ENCODE assay signal across 11 mouse cellular contexts in genomic region chr13:111532178-111532948, GRCm38 (mm10). TPM values are rescaled to one million over a fixed set of nuclear protein-coding genes. Genes with fewer than 3 reads are reported as not detected.
A peak's percentile ranks its signal among the peaks of the same experiment; 100 is the strongest.
DNase-seq lines count a peak whose midpoint lies in the region; ATAC-seq and TF ChIP-seq lines count a peak whose summit lies in the region.
"Had no signal": no experiment of that assay in that cellular context is flagged by ENCODE, and none has a peak within 500 bp of the region (broad histone marks: within the 10 kb centered on the region; RNA-seq: fewer than 3 reads in every experiment).

No protein-coding gene starts in this region.

- no peaks in the 10 kb centered on the region for H3K36me3 ChIP-seq in heart, embryonic 12.5 days
- no peaks in the 10 kb centered on the region for H3K36me3 ChIP-seq in testis, adult 2 months (ENCODE audit: control insufficient read depth, insufficient read depth, low read length)
- H3K36me3 ChIP-seq: hindbrain, embryonic 13.5 days; limb, embryonic 12.5 days had no signal

- TF ChIP-seq CTCF in testis, adult 2 months (IDR thresholded peaks at IDR 0.05; ENCODE audit: control insufficient read depth, insufficient read depth, insufficient replicate concordance, low read depth, low read length): no peak

- H3K9me3 ChIP-seq in heart, embryonic 12.5 days (replicated peaks): no peaks in the 10 kb centered on the region
- H3K9me3 ChIP-seq: hindbrain, embryonic 13.5 days; limb, embryonic 12.5 days had no signal

- 0 out of 2 replicates have a peak, but pooled peaks cover 4% of the 10 kb centered on the region for H3K4me1 ChIP-seq in heart, embryonic 12.5 days (replicated peaks)
- H3K4me1 ChIP-seq in testis, adult 2 months (ENCODE audit: control insufficient read depth, insufficient read depth, low read length): peaks cover 4% of the 10 kb centered on the region; the same call in 1 of the 2 replicates
- H3K4me1 ChIP-seq: hindbrain, embryonic 13.5 days; limb, embryonic 12.5 days had no signal

- no peak overlapping the region for H3K4me3 ChIP-seq in heart, embryonic 12.5 days
- no peak overlapping the region for H3K4me3 ChIP-seq in testis, adult 2 months (ENCODE audit: control insufficient read depth, low read depth, low read length)
- H3K4me3 ChIP-seq: hindbrain, embryonic 13.5 days; limb, embryonic 12.5 days had no signal

- no peak for TF ChIP-seq POLR2A in testis, adult 2 months (IDR thresholded peaks at IDR 0.05; ENCODE audit: control insufficient read depth, low read depth, low read length)

- no peak overlapping the region for H3K9ac ChIP-seq in heart, embryonic 12.5 days
- H3K9ac ChIP-seq: hindbrain, embryonic 13.5 days; limb, embryonic 12.5 days had no signal

- H3K4me2 ChIP-seq in heart, embryonic 12.5 days: no peak overlapping the region
- H3K4me2 ChIP-seq: hindbrain, embryonic 13.5 days; limb, embryonic 12.5 days had no signal

- DNase-seq in heart, adult 11 months: peak; percentile 61
- no peak for DNase-seq in testis, postnatal 10 days (ENCODE audit: low spot score)
- peak; percentile 40 for DNase-seq in induced T-regulatory cell, adult 2 months (ENCODE audit: low read depth)
- peak; percentile 46 for DNase-seq in thymus, postnatal 4 days
- no peak for DNase-seq in right cerebral cortex, postnatal 10 days (ENCODE audit: low spot score in 2 of 2)
- DNase-seq in MN1 (ENCODE audit: low spot score): no peak

- no peak for ATAC-seq in heart, embryonic 12.5 days (ENCODE audit: insufficient number of reproducible peaks, low FRiP score)

- H3K27me3 ChIP-seq in heart, embryonic 12.5 days (replicated peaks): no peaks in the 10 kb centered on the region
- no peaks in the 10 kb centered on the region for H3K27me3 ChIP-seq in testis, adult 2 months (ENCODE audit: control insufficient read depth, insufficient read depth, low read length)
- H3K27me3 ChIP-seq: hindbrain, embryonic 13.5 days; limb, embryonic 12.5 days had no signal

- 85% methylated on average over 16 of the region's 16 CpGs for WGBS in heart, embryonic 12.5 days

- H3K27ac ChIP-seq in heart, embryonic 12.5 days (ENCODE audit: poor library complexity, severe bottlenecking): no peak overlapping the region
- peak overlapping the region; percentile 32 for H3K27ac ChIP-seq in testis, adult 2 months (ENCODE audit: control insufficient read depth, insufficient read depth, low read depth, low read length)
- H3K27ac ChIP-seq: hindbrain, embryonic 13.5 days; limb, embryonic 12.5 days had no signal

RNA-seq across cellular contexts. Expression of gene Gm49496, which starts 17.4 kb away (rescaled TPM):
- not detected in 2 replicates for polyA plus RNA-seq in heart, embryonic 12.5 days (2016; fragmentation: Nextera tagmentation; extraction: Ambion mirVana)
- not detected in 2 replicates for polyA plus RNA-seq in testis, adult 2 months (2012; rRNA removed)
- polyA plus RNA-seq: cortical plate, adult 2 months; hindbrain, embryonic 13.5 days; limb, embryonic 12.5 days had no signal

RNA-seq across cellular contexts. Expression of gene Gpbp1, which starts 42.5 kb away (rescaled TPM):
- polyA plus RNA-seq in heart, embryonic 12.5 days (2016; fragmentation: Nextera tagmentation; extraction: Ambion mirVana): 68.0 and 75.4 TPM in 2 replicates
- polyA plus RNA-seq in testis, adult 2 months (2012; rRNA removed): 24.0 and 29.9 TPM in 2 replicates

Comparison
In these comparisons a context has a peak if more than half of its experiments do, and no peak if none do; other contexts are left out.
1. DNase-seq: peak in heart, adult 11 months (single experiment), induced T-regulatory cell, adult 2 months (single experiment) and thymus, postnatal 4 days (single experiment); none in testis, postnatal 10 days (single experiment), right cerebral cortex, postnatal 10 days (0 of 2) and MN1 (single experiment).